Mouse (Mus musculus) spleen, postnatal 36 days (tissue): ENCODE data around the gene Lyzl4.
A peak's percentile ranks its signal among the peaks of the same experiment; 100 is the strongest.

Source experiments
- DNase-seq, 2 experiments: peaks; one replicate each; pipeline ENCODE4 v3.0.0; 2022; ENCODE audit warnings: low spot score in 2 of 2, mixed read lengths in 1 of 2

Lyzl4 gene

GRCm38 (mm10) chr9:121642001-121642400 lies at the start of gene Lyzl4:
Lyzl4 (minus strand) TSS chr9:121642096.
- peak; percentile 61 to 64 for DNase-seq

GRCm38 (mm10) chr9:121690734-121691133 lies 48.8 kb upstream of the Lyzl4 start:
- DNase-seq, result no peak

DNA sequence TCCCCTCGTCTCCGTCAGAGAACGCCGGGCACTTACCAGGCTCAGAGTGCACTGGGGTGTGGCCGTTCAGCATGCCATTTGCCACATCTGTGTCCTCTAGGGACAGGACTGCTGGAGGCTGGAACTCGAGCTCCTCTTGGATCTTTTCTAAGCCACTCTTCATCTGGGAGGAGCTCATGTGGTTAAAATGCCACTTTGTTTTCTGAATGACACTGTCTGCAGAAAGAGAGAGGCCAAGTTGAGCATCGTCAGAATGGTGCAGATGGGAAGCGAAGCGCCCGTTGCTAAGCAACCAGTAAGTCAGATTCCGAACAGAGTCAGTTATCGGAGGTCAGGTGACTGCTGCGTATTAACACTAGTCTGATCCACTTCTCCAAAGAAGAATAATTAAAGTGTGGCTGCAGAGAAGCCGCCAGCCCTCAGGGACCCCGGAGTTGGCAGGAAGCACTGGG lies 48.3 kb upstream of the Lyzl4 start:
- no peak for DNase-seq

DNA sequence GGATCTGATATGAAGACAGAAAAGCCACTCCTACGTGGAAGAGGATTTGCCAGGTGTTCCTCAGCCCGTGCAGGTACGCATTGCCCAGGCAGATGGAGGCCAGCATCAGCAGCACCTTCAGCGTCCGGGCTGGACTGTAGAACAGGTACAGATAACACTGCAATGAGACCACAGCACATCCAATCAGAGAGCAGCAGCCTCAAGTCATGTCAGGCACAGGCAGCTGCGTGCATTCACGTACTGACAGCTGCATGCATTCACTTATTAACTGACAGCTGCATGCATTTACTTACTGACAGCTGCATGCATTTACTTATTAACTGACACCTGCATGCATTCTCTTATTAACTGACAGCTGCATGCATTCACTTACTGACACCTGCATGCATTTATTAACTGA lies 42.8 kb upstream of the Lyzl4 start:
- no peak for DNase-seq

GRCm38 (mm10) chr9:121682037-121682680 lies 40.3 kb upstream of the Lyzl4 start:
- DNase-seq, result no peak

DNA sequence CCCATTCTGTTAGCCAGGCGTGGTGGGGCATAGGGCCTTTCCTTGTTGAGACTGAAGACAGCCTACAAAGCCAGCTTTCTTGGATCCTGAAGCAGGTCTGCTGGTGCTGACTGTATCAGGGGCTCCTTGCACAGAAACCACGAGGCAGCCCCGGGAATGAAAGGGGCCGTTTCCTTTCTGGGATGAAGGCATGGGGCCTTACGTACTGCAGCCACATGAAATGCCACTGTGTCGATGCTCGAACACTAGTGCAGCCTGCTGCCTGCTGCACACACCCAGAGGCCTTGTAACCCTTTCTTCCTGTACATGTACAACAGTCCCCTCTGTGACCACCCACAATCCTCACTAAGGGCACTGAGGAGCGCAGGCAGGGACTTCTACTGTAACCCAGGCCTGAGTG lies 39.3 kb upstream of the Lyzl4 start:
- DNase-seq, result no peak

- DNase-seq, result peak; percentile 44 to 51
Observed at GRCm38 (mm10) chr9:121679549-121679948, 37.7 kb upstream of the Lyzl4 start.

- no peak for DNase-seq
Observed at GRCm38 (mm10) chr9:121677476-121677875, 35.6 kb upstream of the Lyzl4 start.

DNA sequence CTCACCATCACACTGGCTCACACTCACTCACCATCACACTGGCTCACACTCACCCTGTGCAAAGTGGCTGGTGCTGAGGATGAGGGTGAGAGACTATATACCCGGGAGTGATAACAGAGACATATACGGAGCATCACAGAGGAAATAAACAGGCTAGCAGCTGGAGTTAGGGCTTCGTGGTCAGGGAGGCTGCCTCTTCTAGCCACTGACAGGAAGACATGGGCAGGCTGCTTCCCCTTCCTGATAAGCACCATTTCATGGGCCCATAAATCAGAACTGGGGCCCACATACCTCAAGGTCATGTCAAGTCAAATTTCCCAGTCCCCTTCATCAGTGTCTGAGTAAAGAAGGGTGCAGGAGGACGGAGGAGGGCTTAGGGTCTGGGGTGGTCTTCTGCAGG lies 35.2 kb upstream of the Lyzl4 start:
- peak; percentile 32 to 40 for DNase-seq

DNA sequence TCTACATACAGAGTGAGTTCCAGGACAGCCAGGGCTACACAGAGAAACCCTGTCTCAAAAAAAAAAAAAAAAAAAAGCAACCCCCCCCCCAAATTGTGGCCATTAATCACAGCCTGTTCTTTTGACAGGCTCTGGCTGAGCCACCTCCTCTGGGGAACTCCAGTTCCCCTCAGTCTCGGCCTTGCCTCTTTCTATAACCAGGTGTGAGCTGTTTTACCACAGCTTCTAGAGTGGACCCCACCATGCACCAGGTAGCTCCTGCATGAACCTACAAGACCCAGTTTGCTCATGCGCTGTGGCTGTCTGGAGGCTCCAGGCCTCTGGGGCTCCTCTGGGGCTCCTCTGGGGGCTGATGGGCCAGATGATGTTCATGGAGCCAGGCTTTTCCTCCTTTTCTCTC lies 33.7 kb upstream of the Lyzl4 start:
- DNase-seq, result no peak

- DNase-seq, result peak; percentile 85 to 88
Observed at GRCm38 (mm10) chr9:121675011-121675410, 33.1 kb upstream of the Lyzl4 start.

DNA sequence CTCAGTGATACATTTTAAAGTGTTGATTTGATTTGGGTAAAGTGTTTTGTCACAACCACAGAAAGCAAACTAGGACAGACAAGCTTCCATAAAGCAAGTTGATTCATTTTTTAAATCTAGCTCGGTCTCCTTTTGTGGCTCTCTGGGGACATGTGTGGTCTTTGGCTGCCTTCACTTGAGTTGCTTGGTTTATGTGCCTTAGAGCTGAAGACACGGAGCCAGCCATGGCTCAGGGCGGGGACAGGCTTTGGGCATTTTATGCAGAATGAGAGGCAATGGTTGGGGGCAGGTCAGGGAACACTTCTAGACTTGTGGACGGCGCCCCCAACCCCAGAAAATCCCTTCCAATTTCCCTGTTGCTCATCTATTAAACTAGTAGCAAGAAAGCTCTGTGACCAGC lies 31.8 kb upstream of the Lyzl4 start:
- DNase-seq, result no peak

DNA sequence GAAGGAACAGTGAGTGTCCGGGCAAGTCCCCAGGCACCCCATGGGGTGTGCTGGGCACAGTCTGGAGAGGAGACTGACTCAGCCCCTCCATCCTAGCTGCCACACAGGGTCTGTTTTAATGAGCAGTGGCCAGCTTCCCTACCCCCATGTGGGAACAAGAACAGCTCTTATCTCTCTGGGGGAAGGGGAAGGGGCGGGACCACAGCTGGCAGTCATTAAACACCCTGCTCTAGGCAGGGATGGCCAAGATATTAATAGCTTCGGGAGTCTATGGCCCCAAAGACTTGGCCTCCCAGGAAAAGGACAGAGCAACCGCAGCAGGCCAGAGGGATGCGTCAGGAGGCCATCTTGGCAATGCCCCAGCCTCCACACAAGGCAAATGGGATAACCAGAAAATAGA lies 30.4 kb upstream of the Lyzl4 start:
- no peak for DNase-seq

- peak; percentile 32 to 33 for DNase-seq
Observed at GRCm38 (mm10) chr9:121671300-121671699, 29.4 kb upstream of the Lyzl4 start.

DNA sequence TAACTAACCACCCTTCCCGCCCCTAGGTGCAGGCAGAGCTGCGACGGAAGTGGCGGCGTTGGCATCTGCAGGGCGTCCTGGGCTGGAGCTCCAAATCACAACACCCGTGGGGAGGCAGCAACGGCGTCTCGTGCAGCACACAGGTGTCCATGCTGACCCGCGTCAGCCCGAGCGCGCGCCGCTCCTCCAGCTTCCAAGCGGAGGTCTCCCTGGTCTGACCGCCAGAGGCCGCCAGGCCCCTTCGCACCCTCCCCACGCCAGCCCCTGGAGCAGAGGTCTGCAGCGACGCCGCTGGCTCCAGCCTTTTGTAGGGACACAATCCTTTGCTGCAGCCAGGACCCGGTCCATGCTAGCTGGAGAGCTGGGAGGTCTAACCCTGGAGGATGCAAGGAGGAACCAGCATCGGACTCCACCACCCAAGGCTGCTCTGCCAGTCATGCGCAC lies 27.5 kb upstream of the Lyzl4 start:
- DNase-seq, result peak; percentile 40 to 46

GRCm38 (mm10) chr9:121667822-121668221 lies 25.9 kb upstream of the Lyzl4 start:
- DNase-seq, result no peak

GRCm38 (mm10) chr9:121666957-121667630 lies 25.2 kb upstream of the Lyzl4 start:
- no peak for DNase-seq

DNA sequence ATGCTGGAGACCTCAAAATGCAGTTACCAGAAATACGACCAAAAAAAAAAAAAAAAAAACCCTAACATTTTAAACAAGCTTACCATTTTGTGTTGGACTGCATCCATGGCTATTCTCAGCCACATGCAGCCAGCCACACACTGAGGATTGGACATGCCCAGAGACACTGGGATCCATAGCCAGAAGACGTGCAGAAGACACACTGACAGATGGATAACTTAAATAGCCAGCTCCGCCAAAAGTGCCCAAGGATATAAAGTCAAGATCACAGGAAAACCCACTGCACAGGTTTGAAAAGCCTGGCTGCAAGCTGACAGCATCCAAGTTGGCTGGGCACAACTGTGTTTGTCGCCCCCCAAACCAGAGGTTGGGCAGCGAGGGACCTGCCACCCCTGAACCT lies 22.2 kb upstream of the Lyzl4 start:
- DNase-seq, result no peak

- DNase-seq, result no peak
Observed at GRCm38 (mm10) chr9:121663467-121663866, 21.6 kb upstream of the Lyzl4 start.

- DNase-seq, result no peak
Observed at GRCm38 (mm10) chr9:121659791-121660190, 17.9 kb upstream of the Lyzl4 start.

GRCm38 (mm10) chr9:121658248-121658647 lies 16.4 kb upstream of the Lyzl4 start:
- DNase-seq, result no peak

DNA sequence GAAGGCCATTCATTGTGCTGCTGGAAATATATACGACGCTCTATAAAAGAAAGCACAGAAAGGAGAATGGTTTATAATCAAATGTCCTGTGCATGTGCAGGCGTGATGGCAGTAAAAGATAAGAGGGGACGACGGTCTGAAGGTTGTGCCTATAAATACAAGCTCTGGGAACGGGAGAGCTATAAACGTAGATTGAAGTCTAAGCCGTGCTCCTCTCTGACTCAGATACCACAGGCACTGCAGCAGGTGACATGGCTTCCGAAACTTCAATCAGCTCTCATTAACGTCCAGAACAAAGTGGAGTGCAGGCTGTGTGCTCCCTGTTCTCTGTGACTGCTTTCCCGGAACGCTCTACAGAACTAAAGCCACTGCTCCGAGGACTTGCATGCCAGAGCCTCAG lies 15.2 kb upstream of the Lyzl4 start:
- DNase-seq, result no peak

DNA sequence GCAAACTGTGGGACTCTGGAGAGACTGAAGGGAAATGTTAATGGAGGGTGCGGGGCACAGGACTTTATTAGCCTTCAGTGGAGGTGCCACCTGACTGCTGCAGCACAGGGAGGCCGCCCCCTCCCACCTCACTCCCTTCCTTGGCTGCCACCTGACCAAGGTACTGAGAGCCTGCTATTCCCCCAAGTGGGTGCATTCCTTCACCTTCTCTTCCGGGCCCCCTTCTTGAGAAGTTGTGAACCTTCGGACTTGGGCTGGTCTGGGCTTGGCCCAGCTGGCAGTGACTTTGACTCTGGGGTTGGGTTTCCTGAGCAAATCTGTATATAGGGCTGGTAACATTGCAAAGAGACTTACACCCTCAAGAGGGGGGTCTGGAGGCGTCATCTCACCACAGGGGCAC lies 14.4 kb upstream of the Lyzl4 start:
- no peak for DNase-seq
